Mouse (Mus musculus): ENCODE results near the gene Prm1. TPM values are rescaled to one million over a fixed set of nuclear protein-coding genes. Genes with fewer than 3 reads are reported as not detected.
"Not testable (repeated sequence)": the region's sequence is repeated elsewhere in the genome, so short reads cannot be mapped to it uniquely, and the experiment has no call there.

Prm1 gene
- total RNA-seq, 2 experiments from 2014 or later: not detected

- no peak for ATAC-seq (replicated peaks; ENCODE audit: low FRiP score, poor library complexity, severe bottlenecking)
Measured at GRCm38 (mm10) chr16:10827269-10827668, 21.6 kb upstream of the Prm1 start.

- ATAC-seq (replicated peaks; ENCODE audit: low FRiP score, poor library complexity, severe bottlenecking): no peak
Measured at GRCm38 (mm10) chr16:10825840-10826239, 20.2 kb upstream of the Prm1 start.

GRCm38 (mm10) chr16:10824536-10824935, 18.9 kb upstream of the Prm1 start:
- no peak for ATAC-seq (replicated peaks; ENCODE audit: low FRiP score, poor library complexity, severe bottlenecking)

- ATAC-seq (replicated peaks; ENCODE audit: low FRiP score, poor library complexity, severe bottlenecking): no peak
Measured at GRCm38 (mm10) chr16:10821387-10821786, 15.7 kb upstream of the Prm1 start.

- ATAC-seq (replicated peaks; ENCODE audit: low FRiP score, poor library complexity, severe bottlenecking): no peak
Measured at GRCm38 (mm10) chr16:10819966-10820365, 14.3 kb upstream of the Prm1 start.

GRCm38 (mm10) chr16:10818579-10819135, 13.0 kb upstream of the Prm1 start:
- no peak for ATAC-seq (replicated peaks; ENCODE audit: low FRiP score, poor library complexity, severe bottlenecking)

GRCm38 (mm10) chr16:10814864-10815263, 9.2 kb upstream of the Prm1 start:
- no peak for ATAC-seq (replicated peaks; ENCODE audit: low FRiP score, poor library complexity, severe bottlenecking)

- no peak for ATAC-seq (replicated peaks; ENCODE audit: low FRiP score, poor library complexity, severe bottlenecking)
Measured at GRCm38 (mm10) chr16:10813726-10814125, 8.1 kb upstream of the Prm1 start.

- ATAC-seq (replicated peaks; ENCODE audit: low FRiP score, poor library complexity, severe bottlenecking): no peak
Measured at GRCm38 (mm10) chr16:10812865-10813371, 7.3 kb upstream of the Prm1 start, which contains the start of gene Gm11172. Gene Gm11172, plus strand, starts transcription at chr16:10812915.

GRCm38 (mm10) chr16:10810376-10810775, 4.7 kb upstream of the Prm1 start:
- ATAC-seq (replicated peaks; ENCODE audit: low FRiP score, poor library complexity, severe bottlenecking): no peak

GRCm38 (mm10) chr16:10802420-10802819, 3.2 kb downstream of the Prm1 start:
- ATAC-seq (replicated peaks; ENCODE audit: low FRiP score, poor library complexity, severe bottlenecking): not testable (repeated sequence)

GRCm38 (mm10) chr16:10796034-10796433, 9.6 kb downstream of the Prm1 start, which contains the start of gene Prm2:
Gene Prm2, minus strand, starts transcription at chr16:10796134.
- no peak for ATAC-seq (replicated peaks; ENCODE audit: low FRiP score, poor library complexity, severe bottlenecking)

- no peak for ATAC-seq (replicated peaks; ENCODE audit: low FRiP score, poor library complexity, severe bottlenecking)
Measured at GRCm38 (mm10) chr16:10790702-10791101, 14.9 kb downstream of the Prm1 start, which contains the start of gene Prm3. Gene Prm3, minus strand, starts transcription at chr16:10790914.

- no peak for ATAC-seq (replicated peaks; ENCODE audit: low FRiP score, poor library complexity, severe bottlenecking)
Measured at GRCm38 (mm10) chr16:10788866-10789265, 16.8 kb downstream of the Prm1 start.

GRCm38 (mm10) chr16:10788271-10788670, 17.4 kb downstream of the Prm1 start, which contains the start of gene Tnp2:
Gene Tnp2, minus strand, starts transcription at chr16:10788660.
- ATAC-seq (replicated peaks; ENCODE audit: low FRiP score, poor library complexity, severe bottlenecking): no peak

GRCm38 (mm10) chr16:10787548-10788058, 18.0 kb downstream of the Prm1 start:
- ATAC-seq (replicated peaks; ENCODE audit: low FRiP score, poor library complexity, severe bottlenecking): no peak

- 0 out of 2 replicates have a peak, but pooled peaks have one; percentile 7 for ATAC-seq (replicated peaks; ENCODE audit: low FRiP score, poor library complexity, severe bottlenecking)
Measured at GRCm38 (mm10) chr16:10786782-10787547, 18.7 kb downstream of the Prm1 start.

GRCm38 (mm10) chr16:10786288-10786687, 19.4 kb downstream of the Prm1 start:
- peak; percentile 75 for ATAC-seq (replicated peaks; ENCODE audit: low FRiP score, poor library complexity, severe bottlenecking)

GRCm38 (mm10) chr16:10785371-10786231, 20.0 kb downstream of the Prm1 start, which contains the start of gene Socs1:
Gene Socs1, minus strand, starts transcription at chr16:10785536.
- peak; percentile 70 for ATAC-seq (replicated peaks; ENCODE audit: low FRiP score, poor library complexity, severe bottlenecking)
